Mouse (Mus musculus): ENCODE measurements around the gene 1700113H08Rik. TPM values are rescaled to one million over a fixed set of nuclear protein-coding genes. Genes with fewer than 3 reads are reported as not detected.
A peak's percentile ranks its signal among the peaks of the same experiment; 100 is the strongest.

Gene 1700113H08Rik
- polyA plus RNA-seq (2014; fragmentation: Nextera tagmentation; extraction: Ambion mirVana) = 0.14 TPM in 1 of 2 replicates, not detected in the other

DNA sequence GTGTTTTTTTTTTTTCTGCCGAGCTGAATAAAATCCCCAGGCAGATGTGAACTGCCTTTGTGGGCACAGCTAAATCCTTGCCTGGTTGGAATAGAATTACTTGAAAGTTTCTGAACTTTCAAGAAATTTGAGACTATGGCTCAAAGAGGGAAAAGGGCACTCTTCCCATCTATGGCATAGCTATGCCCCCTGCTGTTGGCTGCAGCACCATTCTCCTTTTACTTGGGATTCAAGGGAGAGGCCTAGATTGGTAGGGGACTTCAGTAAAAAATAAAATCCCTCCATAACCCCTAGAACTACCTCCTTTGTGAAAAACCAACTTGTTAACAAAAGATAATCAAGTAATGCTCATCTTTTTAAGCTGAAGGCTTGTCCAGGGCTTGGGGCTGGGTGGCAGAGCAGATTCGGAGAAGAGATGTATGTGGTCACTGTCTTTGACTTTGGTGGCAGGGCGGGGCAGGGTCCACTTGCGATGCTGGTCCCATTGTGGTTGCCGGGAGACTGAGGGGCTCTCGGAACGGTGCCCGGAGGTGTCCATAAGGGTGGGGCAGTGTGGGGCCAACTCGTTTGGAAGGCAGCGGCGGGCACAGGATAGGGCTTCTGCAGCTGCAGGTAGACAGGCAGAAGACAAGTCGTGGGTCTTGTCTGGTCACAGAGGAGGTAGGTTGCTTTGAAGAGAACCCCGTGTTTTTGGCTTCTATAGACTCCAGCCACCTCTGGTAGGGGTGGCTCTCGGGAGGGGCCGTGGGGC, at the start of gene 1700113H08Rik:
Gene 1700113H08Rik, plus strand, starts transcription at position 546 of the 751 bp plus-strand sequence.
- ATAC-seq (replicated peaks; ENCODE audit: low FRiP score, low TSS enrichment, low read depth) = peak; percentile 29; the same call in 1 of the 2 replicates
- H3K4me2 ChIP-seq (ENCODE audit: low read length) = peak within 1 kb of the TSS; percentile 90
- H3K9ac ChIP-seq (ENCODE audit: low read length) = peak within 1 kb of the TSS; percentile 34; the same call in 1 of the 2 replicates
- no peak within 1 kb of the TSS; the same call in 1 of the 2 replicates for H3K27ac ChIP-seq (ENCODE audit: low read depth)
- peak; percentile 57 for DNase-seq (ENCODE audit: low spot score)
- H3K27me3 ChIP-seq (replicated peaks; ENCODE audit: control insufficient read depth, insufficient read depth, low read length) = no peaks in the 10 kb centered on the region
- H3K4me3 ChIP-seq (ENCODE audit: low read depth, low read length) = peak within 1 kb of the TSS; percentile 37
- no peaks in the 10 kb centered on the region; the same call in 1 of the 2 replicates for H3K4me1 ChIP-seq (replicated peaks; ENCODE audit: control insufficient read depth, insufficient read depth, low read length)
- H3K36me3 ChIP-seq (ENCODE audit: control insufficient read depth, insufficient read depth, low read length) = no peaks in the 10 kb centered on the region
- H3K9me3 ChIP-seq (ENCODE audit: control insufficient read depth, low read length) = no peaks in the 10 kb centered on the region
- WGBS = 10% methylated on average over 15 of the region's 15 CpGs

DNA sequence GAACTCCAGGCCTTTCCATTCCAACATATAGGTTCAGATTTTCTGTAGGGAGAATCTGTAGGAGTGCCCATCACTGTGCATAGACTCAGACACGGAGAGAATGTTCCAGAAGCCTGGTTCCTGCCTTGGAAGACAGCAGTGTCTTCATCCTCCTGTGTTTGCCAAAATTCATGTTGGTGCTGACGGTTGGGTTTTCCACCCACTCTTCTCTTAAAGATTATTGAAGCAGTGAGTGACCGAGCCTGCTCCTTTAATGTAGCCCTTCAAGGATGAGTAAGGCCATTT, 49.7 kb upstream of the 1700113H08Rik start:
- no peak overlapping the region for H3K27ac ChIP-seq (ENCODE audit: low read depth)
- DNase-seq (ENCODE audit: low spot score) = no peak
- WGBS = 86% methylated on average over 3 of the region's 3 CpGs
- no peaks in the 10 kb centered on the region for H3K27me3 ChIP-seq (replicated peaks; ENCODE audit: control insufficient read depth, insufficient read depth, low read length)
- H3K4me3 ChIP-seq (ENCODE audit: low read depth, low read length) = no peak overlapping the region
- H3K4me2 ChIP-seq (ENCODE audit: low read length) = no peak overlapping the region
- no peak overlapping the region for H3K9ac ChIP-seq (ENCODE audit: low read length)
- H3K4me1 ChIP-seq (replicated peaks; ENCODE audit: control insufficient read depth, insufficient read depth, low read length) = no peaks in the 10 kb centered on the region
- ATAC-seq (replicated peaks; ENCODE audit: low FRiP score, low TSS enrichment, low read depth) = no peak
- no peaks in the 10 kb centered on the region for H3K9me3 ChIP-seq (ENCODE audit: control insufficient read depth, low read length)
- no peaks in the 10 kb centered on the region for H3K36me3 ChIP-seq (ENCODE audit: control insufficient read depth, insufficient read depth, low read length)

DNA sequence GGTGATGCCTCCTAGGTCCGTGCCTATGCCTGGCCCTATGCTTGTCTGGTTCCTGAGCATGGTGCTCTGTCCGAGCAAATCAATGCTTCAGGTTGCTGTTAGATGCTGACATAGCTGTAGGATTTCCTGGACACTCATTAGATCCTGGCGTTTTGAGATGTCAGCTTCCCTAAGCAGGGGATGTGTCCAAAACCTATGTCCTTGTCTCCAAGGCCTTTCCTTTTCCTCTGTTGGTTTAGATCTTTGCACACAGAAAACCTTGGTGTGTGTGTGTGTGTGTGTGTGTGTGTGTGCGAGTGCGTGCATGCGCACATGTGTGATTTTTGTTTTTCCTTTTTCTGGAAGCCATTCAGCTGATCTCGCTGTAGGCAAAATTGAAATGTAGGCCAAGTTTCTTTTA, 45.8 kb upstream of the 1700113H08Rik start:
- H3K4me2 ChIP-seq (ENCODE audit: low read length) = no peak overlapping the region
- no peak for ATAC-seq (replicated peaks; ENCODE audit: low FRiP score, low TSS enrichment, low read depth)
- H3K36me3 ChIP-seq (ENCODE audit: control insufficient read depth, insufficient read depth, low read length) = no peaks in the 10 kb centered on the region
- H3K9ac ChIP-seq (ENCODE audit: low read length) = no peak overlapping the region
- WGBS = 89% methylated on average over 7 of the region's 7 CpGs
- H3K4me1 ChIP-seq (replicated peaks; ENCODE audit: control insufficient read depth, insufficient read depth, low read length) = no peaks in the 10 kb centered on the region
- no peak overlapping the region for H3K4me3 ChIP-seq (ENCODE audit: low read depth, low read length)
- no peak overlapping the region for H3K27ac ChIP-seq (ENCODE audit: low read depth)
- DNase-seq (ENCODE audit: low spot score) = no peak
- no peaks in the 10 kb centered on the region for H3K9me3 ChIP-seq (ENCODE audit: control insufficient read depth, low read length)
- H3K27me3 ChIP-seq (replicated peaks; ENCODE audit: control insufficient read depth, insufficient read depth, low read length) = no peaks in the 10 kb centered on the region

DNA sequence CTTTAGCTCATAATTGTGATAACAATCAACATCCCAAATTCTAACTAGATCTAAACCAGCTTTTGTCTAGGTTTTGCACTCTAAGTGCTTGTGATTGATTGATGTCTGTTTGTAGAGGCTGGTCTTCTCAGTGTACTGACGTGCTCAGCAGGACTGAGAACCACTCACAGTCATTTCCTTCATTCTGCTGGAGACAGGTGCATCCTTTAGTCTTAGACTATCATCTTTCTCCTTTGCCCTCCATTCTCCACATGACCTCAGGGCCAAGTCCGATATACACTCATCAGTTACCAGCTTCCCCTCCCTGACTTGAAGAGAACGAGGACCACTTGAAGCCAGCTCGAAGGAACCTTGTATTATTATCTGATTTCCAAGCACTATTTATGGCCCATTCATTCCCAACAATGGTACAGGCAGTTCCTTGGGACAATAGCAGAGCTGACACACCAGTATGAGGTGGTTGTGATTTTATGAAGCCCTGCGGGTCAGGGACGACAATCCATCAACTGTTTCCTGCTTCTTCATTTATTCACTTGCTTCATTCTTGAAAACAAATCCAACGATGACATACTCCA, 43.4 kb upstream of the 1700113H08Rik start:
- Histone ChIP-seq H3K27ac (ENCODE audit: low read depth) (no peak overlapping the region), H3K9me3 (ENCODE audit: control insufficient read depth, low read length) (no peaks in the 10 kb centered on the region), H3K4me3 (ENCODE audit: low read depth, low read length) (no peak overlapping the region), H3K36me3 (ENCODE audit: control insufficient read depth, insufficient read depth, low read length) (no peaks in the 10 kb centered on the region), H3K4me1 (replicated peaks; ENCODE audit: control insufficient read depth, insufficient read depth, low read length) (no peaks in the 10 kb centered on the region), H3K27me3 (replicated peaks; ENCODE audit: control insufficient read depth, insufficient read depth, low read length) (no peaks in the 10 kb centered on the region), H3K4me2 (ENCODE audit: low read length) (no peak overlapping the region), H3K9ac (ENCODE audit: low read length) (no peak overlapping the region)
- ATAC-seq (replicated peaks; ENCODE audit: low FRiP score, low TSS enrichment, low read depth) = no peak
- 68% methylated on average over 7 of the region's 7 CpGs for whole genome bisulfite sequencing
- no peak for DNase-seq (ENCODE audit: low spot score)

DNA sequence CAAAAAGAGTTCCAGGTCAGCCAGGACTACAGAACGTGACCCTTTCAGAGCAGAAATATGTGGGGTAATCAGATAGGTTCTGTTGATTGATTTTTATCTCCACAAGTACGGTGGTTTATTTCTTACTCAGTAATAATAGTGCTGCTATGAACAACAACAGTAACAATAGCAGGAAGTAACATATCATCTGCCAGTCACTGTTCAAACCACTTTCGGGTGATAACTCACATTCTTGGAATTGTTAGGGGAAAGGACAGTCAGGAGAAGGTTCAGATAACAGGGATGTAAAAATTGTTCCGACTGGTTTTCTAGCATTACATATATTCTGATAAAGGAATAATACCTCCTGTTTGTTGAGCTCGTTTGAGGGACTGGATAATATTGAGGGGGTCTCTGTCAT, 42.4 kb upstream of the 1700113H08Rik start:
- 34% methylated on average over 5 of the region's 5 CpGs for WGBS
- Histone ChIP-seq H3K4me2 (ENCODE audit: low read length) (no peak overlapping the region), H3K27me3 (replicated peaks; ENCODE audit: control insufficient read depth, insufficient read depth, low read length) (no peaks in the 10 kb centered on the region), H3K9me3 (ENCODE audit: control insufficient read depth, low read length) (no peaks in the 10 kb centered on the region), H3K36me3 (ENCODE audit: control insufficient read depth, insufficient read depth, low read length) (no peaks in the 10 kb centered on the region), H3K4me1 (replicated peaks; ENCODE audit: control insufficient read depth, insufficient read depth, low read length) (no peaks in the 10 kb centered on the region), H3K9ac (ENCODE audit: low read length) (no peak overlapping the region), H3K4me3 (ENCODE audit: low read depth, low read length) (no peak overlapping the region), H3K27ac (ENCODE audit: low read depth) (no peak overlapping the region)
- DNase-seq (ENCODE audit: low spot score) (no peak), ATAC-seq (replicated peaks; ENCODE audit: low FRiP score, low TSS enrichment, low read depth) (no peak)

DNA sequence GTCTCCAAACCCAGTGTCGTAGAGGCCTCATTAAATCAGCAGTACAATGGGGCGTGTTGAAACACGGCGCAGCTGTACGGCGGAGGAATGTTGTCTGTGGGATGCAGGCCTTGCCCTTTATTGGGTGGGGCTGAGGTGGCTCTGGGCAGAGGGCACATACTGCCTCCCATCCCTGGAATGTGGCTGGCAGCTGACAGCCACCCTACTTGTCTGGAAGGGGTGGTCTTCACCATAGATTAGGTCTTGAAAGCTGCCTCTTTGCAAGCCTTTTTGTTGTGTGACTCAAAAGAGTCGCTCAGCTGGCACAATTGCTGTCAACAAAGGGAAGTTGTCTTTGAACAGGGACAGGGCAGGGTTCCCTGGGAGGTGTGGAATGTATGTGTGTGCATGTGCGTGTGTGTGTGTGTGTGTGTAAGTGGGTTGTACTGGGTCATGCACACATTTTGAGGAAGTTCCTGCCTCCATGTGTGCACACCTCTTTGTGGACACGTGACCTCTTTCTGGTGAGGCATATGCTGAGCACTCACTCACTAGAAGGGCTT, 41.6 kb upstream of the 1700113H08Rik start:
- Histone ChIP-seq H3K4me2 (ENCODE audit: low read length) (no peak overlapping the region), H3K4me3 (ENCODE audit: low read depth, low read length) (no peak overlapping the region), H3K27me3 (replicated peaks; ENCODE audit: control insufficient read depth, insufficient read depth, low read length) (no peaks in the 10 kb centered on the region), H3K4me1 (replicated peaks; ENCODE audit: control insufficient read depth, insufficient read depth, low read length) (no peaks in the 10 kb centered on the region), H3K9me3 (ENCODE audit: control insufficient read depth, low read length) (no peaks in the 10 kb centered on the region), H3K27ac (ENCODE audit: low read depth) (no peak overlapping the region), H3K36me3 (ENCODE audit: control insufficient read depth, insufficient read depth, low read length) (no peaks in the 10 kb centered on the region), H3K9ac (ENCODE audit: low read length) (no peak overlapping the region)
- WGBS = 50% methylated on average over 9 of the region's 9 CpGs
- ATAC-seq (replicated peaks; ENCODE audit: low FRiP score, low TSS enrichment, low read depth) = peak; percentile 64; the same call in 1 of the 2 replicates
- DNase-seq (ENCODE audit: low spot score) = peak; percentile 55

DNA sequence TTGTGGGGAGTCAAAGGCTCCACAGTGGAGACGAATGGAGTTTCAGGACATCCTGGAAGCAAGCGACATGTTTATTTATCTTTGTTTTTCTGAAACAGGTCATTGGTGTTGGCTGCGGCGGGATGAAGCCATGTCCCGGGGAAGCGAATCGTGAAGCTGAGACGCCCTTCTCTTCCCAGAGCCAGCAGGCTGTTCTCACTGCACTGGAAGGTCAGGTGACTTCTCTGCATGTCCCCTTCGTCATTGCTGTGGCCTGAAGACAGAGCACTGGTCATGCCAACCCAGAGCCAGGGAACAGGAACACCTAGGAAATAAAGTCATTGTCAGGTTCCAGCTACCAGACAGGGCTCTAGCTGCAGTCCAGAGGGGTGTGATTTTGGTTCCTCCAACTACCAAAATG, 39.0 kb upstream of the 1700113H08Rik start:
- no peak for ATAC-seq (replicated peaks; ENCODE audit: low FRiP score, low TSS enrichment, low read depth)
- H3K9me3 ChIP-seq (ENCODE audit: control insufficient read depth, low read length) = no peaks in the 10 kb centered on the region
- no peak overlapping the region for H3K27ac ChIP-seq (ENCODE audit: low read depth)
- H3K9ac ChIP-seq (ENCODE audit: low read length) = no peak overlapping the region
- H3K4me3 ChIP-seq (ENCODE audit: low read depth, low read length) = no peak overlapping the region
- no peaks in the 10 kb centered on the region for H3K36me3 ChIP-seq (ENCODE audit: control insufficient read depth, insufficient read depth, low read length)
- no peaks in the 10 kb centered on the region for H3K27me3 ChIP-seq (replicated peaks; ENCODE audit: control insufficient read depth, insufficient read depth, low read length)
- no peak for DNase-seq (ENCODE audit: low spot score)
- H3K4me2 ChIP-seq (ENCODE audit: low read length) = no peak overlapping the region
- H3K4me1 ChIP-seq (replicated peaks; ENCODE audit: control insufficient read depth, insufficient read depth, low read length) = no peaks in the 10 kb centered on the region
- 67% methylated on average over 9 of the region's 9 CpGs for WGBS

DNA sequence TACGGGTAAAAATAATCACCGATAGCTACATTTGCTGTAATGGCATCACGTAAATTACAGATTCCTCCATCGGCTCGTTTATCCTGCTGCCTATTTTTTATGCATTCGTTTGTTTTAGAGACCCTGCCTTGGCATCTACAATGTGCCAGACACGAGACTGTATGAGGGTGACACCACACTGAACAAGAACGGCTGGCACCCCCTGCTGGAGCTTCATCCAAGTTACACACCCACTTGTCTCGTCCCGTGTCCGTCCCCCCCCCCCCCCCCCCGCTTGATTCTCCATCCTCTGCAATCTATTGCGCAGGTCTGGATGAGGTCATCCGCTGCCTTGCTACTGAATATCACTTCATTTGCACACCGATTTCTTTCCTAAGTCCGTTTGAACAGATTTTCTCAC, 37.1 kb upstream of the 1700113H08Rik start:
- H3K9me3 ChIP-seq (ENCODE audit: control insufficient read depth, low read length) = no peaks in the 10 kb centered on the region
- no peak for DNase-seq (ENCODE audit: low spot score)
- H3K4me1 ChIP-seq (replicated peaks; ENCODE audit: control insufficient read depth, insufficient read depth, low read length) = no peaks in the 10 kb centered on the region
- no peaks in the 10 kb centered on the region for H3K36me3 ChIP-seq (ENCODE audit: control insufficient read depth, insufficient read depth, low read length)
- WGBS = 63% methylated on average over 16 of the region's 16 CpGs
- no peak for ATAC-seq (replicated peaks; ENCODE audit: low FRiP score, low TSS enrichment, low read depth)
- H3K27ac ChIP-seq (ENCODE audit: low read depth) = no peak overlapping the region
- no peaks in the 10 kb centered on the region for H3K27me3 ChIP-seq (replicated peaks; ENCODE audit: control insufficient read depth, insufficient read depth, low read length)
- H3K4me2 ChIP-seq (ENCODE audit: low read length) = no peak overlapping the region
- H3K9ac ChIP-seq (ENCODE audit: low read length) = no peak overlapping the region
- no peak overlapping the region for H3K4me3 ChIP-seq (ENCODE audit: low read depth, low read length)
